Mouse (Mus musculus) MEL (cell line): ENCODE measurements around the gene Fam172a.

Experiments
- CHD2 ChIP-seq: IDR thresholded peaks from 2 replicates; pipeline ENCODE4 v1.6.1; 2011; ENCODE audit warnings: low read length, improper control_type of control experiment
- CTCF ChIP-seq, 3 experiments: IDR thresholded peaks in 2 of 3; conservative IDR thresholded peaks in 1 of 3; 2 replicates each; pipeline ENCODE4 v1.5.1; 2011 to 2012; ENCODE audit warnings: low read length in 3 of 3, low read depth in 2 of 3, mild to moderate bottlenecking in 2 of 3, improper control_type of control experiment in 1 of 3, inconsistent platforms in 1 of 3, mixed read lengths in 1 of 3, moderate library complexity in 1 of 3; ENCODE audit not compliant: control insufficient read depth in 1 of 3, insufficient read depth in 1 of 3, poor library complexity in 1 of 3, severe bottlenecking in 1 of 3
- ETS1 ChIP-seq: IDR thresholded peaks from 2 replicates; pipeline ENCODE4 v1.6.1; 2012; ENCODE audit warnings: low read depth, mild to moderate bottlenecking, inconsistent platforms, low read length, improper control_type of control experiment, moderate library complexity
- MAX ChIP-seq: IDR thresholded peaks from 2 replicates; pipeline ENCODE4 v1.6.1; 2011; ENCODE audit warnings: low read length, improper control_type of control experiment
- MEF2A ChIP-seq: IDR thresholded peaks from 2 replicates; pipeline ENCODE4 v1.6.1; 2014; ENCODE audit warnings: low read depth, mild to moderate bottlenecking, inconsistent platforms, low read length, improper control_type of control experiment; ENCODE audit not compliant: poor library complexity, insufficient replicate concordance, severe bottlenecking; ENCODE audit errors: extremely low read depth
- NRF1 ChIP-seq: IDR thresholded peaks from 2 replicates; pipeline ENCODE4 v1.6.1; 2014; ENCODE audit warnings: low read depth, mild to moderate bottlenecking, inconsistent platforms, low read length, improper control_type of control experiment, moderate library complexity; ENCODE audit not compliant: poor library complexity, insufficient read depth, severe bottlenecking
- POLR2A ChIP-seq, 2 experiments: IDR thresholded peaks; 2 replicates each; pipeline ENCODE4 v1.6.1; 2011 to 2012; ENCODE audit warnings: low read length in 2 of 2, mild to moderate bottlenecking in 2 of 2, control low read depth in 1 of 2, improper control_type of control experiment in 1 of 2, low read depth in 1 of 2, moderate library complexity in 1 of 2; ENCODE audit not compliant: control insufficient read depth in 1 of 2, insufficient read depth in 1 of 2, poor library complexity in 1 of 2

DNA sequence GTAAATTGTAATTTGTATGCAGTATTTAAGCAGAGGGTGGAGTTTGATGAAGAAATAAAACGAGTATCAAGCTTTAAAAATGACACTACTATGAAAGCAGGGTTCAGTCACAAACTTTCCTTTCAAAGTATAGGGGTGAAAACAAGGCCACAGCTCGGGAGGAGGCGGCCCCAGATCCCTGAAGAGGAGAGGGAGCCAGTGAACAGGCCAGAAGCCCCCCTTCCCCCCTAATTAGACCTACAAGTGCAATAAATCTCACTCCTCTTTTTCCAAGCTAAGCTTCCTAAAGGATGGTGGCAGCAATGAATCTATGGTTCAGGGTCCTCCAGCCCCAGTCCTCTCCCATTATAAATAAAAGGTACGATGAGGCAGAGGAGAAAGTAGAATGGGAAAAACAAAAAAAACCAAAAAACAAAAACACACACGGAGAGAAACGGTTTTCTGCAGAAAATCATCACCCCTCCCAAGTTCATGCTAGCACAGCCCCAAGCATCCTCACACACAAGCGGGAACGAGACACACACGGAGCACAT lies 495.5 kb downstream of the Fam172a start:
- TF ChIP-seq CTCF (IDR thresholded peaks at IDR 0.05 in 2 of 3, conservative IDR thresholded peaks at IDR 0.05 in 1 of 3; ENCODE audit: control insufficient read depth in 1 of 3, insufficient read depth in 1 of 3, low read depth in 2 of 3, low read length in 3 of 3, poor library complexity in 1 of 3, severe bottlenecking in 1 of 3) = no peak
- no peak for TF ChIP-seq POLR2A (IDR thresholded peaks at IDR 0.05; ENCODE audit: control insufficient read depth in 1 of 2, insufficient read depth in 1 of 2, low read depth in 1 of 2, low read length in 2 of 2, poor library complexity in 1 of 2)
- TF ChIP-seq NRF1 = no peak
- no peak for TF ChIP-seq MEF2A
- no peak for TF ChIP-seq CHD2
- no peak for TF ChIP-seq MAX
- TF ChIP-seq ETS1 = no peak
